Mouse (Mus musculus): ENCODE results near the gene Clasrp. TPM values are rescaled to one million over a fixed set of nuclear protein-coding genes. Genes with fewer than 3 reads are reported as not detected.
A peak's percentile ranks its signal among the peaks of the same experiment; 100 is the strongest.

Clasrp gene
- polyA plus RNA-seq, 1 experiment from 2014 or later = 19.0 TPM

GRCm38 (mm10) chr7:19628536-19629360, 24.5 kb upstream of the Clasrp start:
- Histone ChIP-seq H3K9me3 (ENCODE audit: control insufficient read depth, low read length) (no peaks in the 10 kb centered on the region), H3K27ac (replicated peaks) (peak overlapping the region; percentile 91), H3K4me2 (replicated peaks; ENCODE audit: low read depth) (peak overlapping the region; percentile 98), H3K27me3 (ENCODE audit: control insufficient read depth, insufficient read depth, low read length) (no peaks in the 10 kb centered on the region), H3K4me1 (replicated peaks; ENCODE audit: control insufficient read depth, insufficient read depth) (no peaks in the 10 kb centered on the region), H3K4me3 (ENCODE audit: low read depth, low read length) (peak overlapping the region; percentile 87), H3K36me3 (ENCODE audit: control insufficient read depth, insufficient read depth, low read length) (peaks cover 7% of the 10 kb centered on the region), H3K9ac (ENCODE audit: low read length) (peak overlapping the region; percentile 68)
- under 1% methylated on average over 49 of the region's 57 CpGs for WGBS
- DNase-seq (ENCODE audit: low spot score) (peak; percentile 97), ATAC-seq (ENCODE audit: low FRiP score, low TSS enrichment) (peak; percentile 95)
- no peak for TF ChIP-seq EP300 (optimal IDR thresholded peaks at IDR 0.05)
- no peak for TF ChIP-seq CTCF (IDR thresholded peaks at IDR 0.05; ENCODE audit: low read depth)

DNA sequence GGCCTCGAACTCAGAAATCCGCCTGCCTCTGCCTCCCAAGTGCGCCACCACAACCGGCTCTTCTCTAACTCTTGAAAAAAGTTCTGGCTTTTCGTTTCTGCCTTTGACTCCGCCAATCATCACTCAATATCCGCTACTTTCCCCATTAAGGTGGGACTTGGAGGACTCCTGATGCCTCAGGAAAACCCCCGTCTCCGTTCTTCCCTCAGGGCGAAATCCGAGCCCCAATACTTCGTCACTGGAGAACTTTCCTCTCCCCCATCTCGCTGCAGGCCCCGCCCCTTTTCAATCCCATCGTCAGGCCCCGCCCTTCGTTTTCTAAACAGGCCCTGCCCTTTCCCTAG, 23.9 kb upstream of the Clasrp start:
- Histone ChIP-seq H3K27me3 (ENCODE audit: control insufficient read depth, insufficient read depth, low read length) (no peaks in the 10 kb centered on the region), H3K4me3 (ENCODE audit: low read depth, low read length) (peak overlapping the region; percentile 87), H3K27ac (replicated peaks) (peak overlapping the region; percentile 45), H3K4me1 (replicated peaks; ENCODE audit: control insufficient read depth, insufficient read depth) (no peaks in the 10 kb centered on the region), H3K4me2 (replicated peaks; ENCODE audit: low read depth) (peak overlapping the region; percentile 98), H3K9me3 (ENCODE audit: control insufficient read depth, low read length) (no peaks in the 10 kb centered on the region), H3K36me3 (ENCODE audit: control insufficient read depth, insufficient read depth, low read length) (peaks cover 4% of the 10 kb centered on the region; the same call in 1 of the 2 replicates), H3K9ac (ENCODE audit: low read length) (no peak overlapping the region; the same call in 1 of the 2 replicates)
- no peak for DNase-seq (ENCODE audit: low spot score)
- WGBS = 9% methylated on average over 17 of the region's 17 CpGs
- no peak for ATAC-seq (ENCODE audit: low FRiP score, low TSS enrichment)
- no peak for TF ChIP-seq CTCF (IDR thresholded peaks at IDR 0.05; ENCODE audit: low read depth)
- TF ChIP-seq EP300 (optimal IDR thresholded peaks at IDR 0.05) = no peak

DNA sequence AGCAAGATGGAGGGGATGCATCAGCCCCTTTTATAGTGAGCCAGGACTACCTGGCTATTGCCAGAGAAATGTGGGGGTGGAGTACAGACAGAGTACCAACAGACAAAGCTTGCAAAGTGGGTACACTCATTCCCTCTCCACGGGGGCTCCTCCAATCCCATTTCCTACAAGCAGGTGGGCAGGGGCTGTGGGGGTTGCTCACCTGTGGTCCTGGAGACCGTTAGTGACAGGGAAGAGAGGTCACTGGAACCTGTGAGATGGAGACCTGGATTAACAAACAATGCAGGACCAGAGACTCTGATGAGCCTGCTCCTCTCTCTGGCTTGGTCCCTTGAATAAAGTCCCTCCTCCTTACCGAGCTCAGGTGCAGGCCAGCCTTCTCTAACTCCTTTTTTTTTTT, 23.4 kb upstream of the Clasrp start:
- Histone ChIP-seq H3K9ac (ENCODE audit: low read length) (no peak overlapping the region), H3K27me3 (ENCODE audit: control insufficient read depth, insufficient read depth, low read length) (no peaks in the 10 kb centered on the region), H3K27ac (replicated peaks) (peak overlapping the region; percentile 45), H3K36me3 (ENCODE audit: control insufficient read depth, insufficient read depth, low read length) (peaks cover under 1% of the 10 kb centered on the region; the same call in 1 of the 2 replicates), H3K4me1 (replicated peaks; ENCODE audit: control insufficient read depth, insufficient read depth) (no peaks in the 10 kb centered on the region), H3K4me3 (ENCODE audit: low read depth, low read length) (peak overlapping the region; percentile 87), H3K9me3 (ENCODE audit: control insufficient read depth, low read length) (no peaks in the 10 kb centered on the region), H3K4me2 (replicated peaks; ENCODE audit: low read depth) (peak overlapping the region; percentile 98)
- DNase-seq (ENCODE audit: low spot score) = no peak
- no peak for TF ChIP-seq EP300 (optimal IDR thresholded peaks at IDR 0.05)
- TF ChIP-seq CTCF (IDR thresholded peaks at IDR 0.05; ENCODE audit: low read depth) = no peak
- 43% methylated on average over 3 of the region's 3 CpGs for WGBS
- ATAC-seq (ENCODE audit: low FRiP score, low TSS enrichment) = no peak

GRCm38 (mm10) chr7:19623433-19623832, 19.1 kb upstream of the Clasrp start:
- no peak overlapping the region for H3K9ac ChIP-seq (ENCODE audit: low read length)
- H3K27me3 ChIP-seq (ENCODE audit: control insufficient read depth, insufficient read depth, low read length) = no peaks in the 10 kb centered on the region
- TF ChIP-seq CTCF (IDR thresholded peaks at IDR 0.05; ENCODE audit: low read depth) (no peak), EP300 (optimal IDR thresholded peaks at IDR 0.05) (no peak)
- H3K9me3 ChIP-seq (ENCODE audit: control insufficient read depth, low read length) = no peaks in the 10 kb centered on the region
- ATAC-seq (ENCODE audit: low FRiP score, low TSS enrichment) (no peak), DNase-seq (ENCODE audit: low spot score) (peak; percentile 41)
- H3K4me3 ChIP-seq (ENCODE audit: low read depth, low read length) = no peak overlapping the region
- no peaks in the 10 kb centered on the region for H3K36me3 ChIP-seq (ENCODE audit: control insufficient read depth, insufficient read depth, low read length)
- H3K4me2 ChIP-seq (replicated peaks; ENCODE audit: low read depth) = no peak overlapping the region
- no peak overlapping the region for H3K27ac ChIP-seq (replicated peaks)
- WGBS = 54% methylated on average over 2 of the region's 2 CpGs
- H3K4me1 ChIP-seq (replicated peaks; ENCODE audit: control insufficient read depth, insufficient read depth) = no peaks in the 10 kb centered on the region

- ATAC-seq (ENCODE audit: low FRiP score, low TSS enrichment) (no peak), DNase-seq (ENCODE audit: low spot score) (no peak)
- Histone ChIP-seq H3K27me3 (ENCODE audit: control insufficient read depth, insufficient read depth, low read length) (no peaks in the 10 kb centered on the region), H3K9ac (ENCODE audit: low read length) (no peak overlapping the region), H3K4me2 (replicated peaks; ENCODE audit: low read depth) (no peak overlapping the region), H3K36me3 (ENCODE audit: control insufficient read depth, insufficient read depth, low read length) (no peaks in the 10 kb centered on the region), H3K4me3 (ENCODE audit: low read depth, low read length) (no peak overlapping the region), H3K27ac (replicated peaks) (no peak overlapping the region), H3K9me3 (ENCODE audit: control insufficient read depth, low read length) (no peaks in the 10 kb centered on the region), H3K4me1 (replicated peaks; ENCODE audit: control insufficient read depth, insufficient read depth) (no peaks in the 10 kb centered on the region)
- 36% methylated on average over 6 of the region's 6 CpGs for WGBS
- TF ChIP-seq EP300 (optimal IDR thresholded peaks at IDR 0.05) (no peak), CTCF (IDR thresholded peaks at IDR 0.05; ENCODE audit: low read depth) (no peak)
Measured at GRCm38 (mm10) chr7:19622241-19622640, 18.0 kb upstream of the Clasrp start.

GRCm38 (mm10) chr7:19620811-19621210, 16.5 kb upstream of the Clasrp start:
- H3K27ac ChIP-seq (replicated peaks) = no peak overlapping the region
- TF ChIP-seq EP300 (optimal IDR thresholded peaks at IDR 0.05) = no peak
- no peak for TF ChIP-seq CTCF (IDR thresholded peaks at IDR 0.05; ENCODE audit: low read depth)
- H3K4me2 ChIP-seq (replicated peaks; ENCODE audit: low read depth) = no peak overlapping the region
- no peaks in the 10 kb centered on the region for H3K27me3 ChIP-seq (ENCODE audit: control insufficient read depth, insufficient read depth, low read length)
- H3K4me1 ChIP-seq (replicated peaks; ENCODE audit: control insufficient read depth, insufficient read depth) = no peaks in the 10 kb centered on the region
- no peaks in the 10 kb centered on the region for H3K9me3 ChIP-seq (ENCODE audit: control insufficient read depth, low read length)
- 86% methylated on average over 7 of the region's 7 CpGs for WGBS
- no peak overlapping the region for H3K4me3 ChIP-seq (ENCODE audit: low read depth, low read length)
- ATAC-seq (ENCODE audit: low FRiP score, low TSS enrichment) (no peak), DNase-seq (ENCODE audit: low spot score) (no peak)
- no peak overlapping the region for H3K9ac ChIP-seq (ENCODE audit: low read length)
- no peaks in the 10 kb centered on the region for H3K36me3 ChIP-seq (ENCODE audit: control insufficient read depth, insufficient read depth, low read length)
